Mouse (Mus musculus) kidney, adult 2 months (tissue): Measurements from ENCODE around the gene Rps6kb2.

Experiments used
- CTCF ChIP-seq: fragments of 200-500 bp; conservative IDR thresholded peaks from 2 replicates; pipeline ENCODE4 v1.5.1; 2011; ENCODE audit warnings: low read depth, mild to moderate bottlenecking, control low read depth, low read length, moderate library complexity, mixed read lengths; ENCODE audit not compliant: insufficient read depth, insufficient read length
- POLR2A ChIP-seq: fragments of 200-500 bp; IDR thresholded peaks from one replicate; pipeline ENCODE4 v1.6.1; 2011; ENCODE audit warnings: low read depth, low read length, control low read depth

- TF ChIP-seq POLR2A (no peak), CTCF (no peak)
Observed at GRCm38 (mm10) chr19:4117006-4117405, 46.1 kb downstream of the Rps6kb2 start.
